Mouse (Mus musculus) granulocyte monocyte progenitor cell, adult 5-6 weeks (primary cell): ENCODE measurements around the gene Kdm2a. TPM values are rescaled to one million over a fixed set of nuclear protein-coding genes. Genes with fewer than 3 reads are reported as not detected.

Experiments
- ATAC-seq: replicated peaks from 2 replicates; pipeline ENCODE4 v1.8.0; 2016; ENCODE audit warnings: mild to moderate bottlenecking, moderate TSS enrichment, inconsistent platforms; ENCODE audit not compliant: poor library complexity, severe bottlenecking
- total RNA-seq, 2 experiments: library from RNA; stranded (forward) in 1 of 2; stranded (reverse) in 1 of 2; fragments of 200-712, 200-1000 nt in 1 of 2; fragments of >200 nt in 1 of 2; fragmentation: Nextera tagmentation in 1 of 2; gene quantifications; 2 replicates each; pipeline ENCODE4 v1.2.3; 2014 to 2017

The Kdm2a gene
- total RNA-seq, 2 experiments from 2014 or later: 46.5 to 62.9 TPM

DNA sequence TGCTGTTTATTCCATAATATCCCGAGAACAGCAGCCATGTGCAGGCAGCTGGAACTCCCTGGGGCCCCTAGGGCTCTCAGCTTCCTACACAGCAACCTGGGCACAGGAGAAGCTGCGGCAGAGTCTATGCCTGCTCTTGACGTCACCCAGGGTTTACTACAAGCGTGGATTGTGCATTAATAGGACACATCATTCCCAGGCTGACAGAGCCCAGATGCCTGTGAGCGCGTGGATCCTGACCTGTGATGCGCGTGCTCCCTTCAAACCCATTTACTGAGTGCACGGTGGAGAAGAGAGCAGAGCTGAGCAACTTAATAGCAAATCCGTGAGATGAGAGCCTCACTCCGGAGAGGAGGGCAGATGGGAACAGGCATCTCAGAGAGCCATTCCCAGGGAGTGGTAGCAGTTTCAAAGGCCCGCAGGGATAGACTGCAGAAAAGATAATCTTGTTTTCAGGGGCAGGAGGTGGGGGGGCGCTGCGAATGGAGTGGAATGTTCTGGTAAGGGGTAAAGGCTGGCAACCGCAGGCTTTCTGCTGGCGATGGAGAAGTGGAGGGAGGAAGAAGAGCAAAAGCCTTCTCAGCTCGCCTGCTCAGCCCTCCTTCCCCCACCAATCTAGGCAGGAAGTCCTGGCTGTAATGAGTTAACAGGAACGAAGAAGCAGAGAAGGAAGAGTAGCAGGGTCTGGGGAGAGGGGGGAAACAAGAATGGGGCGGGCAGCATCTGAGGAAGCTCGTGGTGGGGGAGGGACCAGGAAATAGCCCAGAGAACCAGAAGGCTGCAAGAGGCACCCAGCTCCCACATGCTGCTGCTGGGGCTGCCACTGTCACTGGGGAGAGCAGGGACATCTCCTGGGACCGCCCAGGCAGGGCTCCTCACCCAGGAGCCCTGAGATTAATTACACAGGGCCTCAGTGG lies 96.1 kb downstream of the Kdm2a start:
- ATAC-seq: peak; percentile 45

DNA sequence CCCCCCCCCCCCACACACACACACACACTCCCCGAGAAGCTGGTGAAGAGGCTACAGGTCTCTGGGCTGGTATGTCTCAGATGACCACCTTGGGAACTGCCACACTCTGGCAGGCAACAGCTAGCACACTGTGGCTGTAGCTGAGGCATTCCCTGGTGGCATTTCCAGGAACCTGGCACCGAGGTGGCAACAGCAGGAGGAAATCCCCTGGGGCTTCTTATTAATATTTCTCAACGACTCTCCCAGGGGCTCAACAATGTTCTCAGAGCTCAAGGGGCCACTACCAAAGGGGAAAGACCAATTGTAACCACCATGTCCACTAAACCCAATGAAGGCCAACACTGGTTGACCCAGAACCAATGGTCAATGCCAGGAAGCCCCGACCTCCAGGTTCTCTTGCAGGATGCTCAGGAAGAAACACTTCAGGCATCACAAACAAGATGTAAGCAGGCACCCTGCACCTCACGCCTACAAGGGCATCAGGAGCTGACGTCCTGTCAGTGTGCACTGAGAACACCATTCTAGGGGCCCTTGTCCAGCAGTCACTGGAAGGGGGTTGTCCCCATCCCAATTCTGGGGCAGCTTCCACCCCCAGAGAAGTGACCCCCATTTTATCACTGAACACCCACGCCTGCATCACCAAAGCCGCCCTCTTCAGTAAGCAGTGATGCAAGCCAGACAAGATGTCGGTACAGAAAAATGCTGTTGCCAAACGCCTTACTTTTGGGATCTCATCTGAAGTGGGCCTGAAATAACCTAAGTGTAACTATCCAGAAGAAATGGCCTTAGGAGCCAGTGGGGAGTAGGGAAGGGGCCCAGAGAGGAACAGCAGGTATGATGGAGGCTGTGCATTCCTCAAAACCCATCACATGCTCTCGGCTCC lies 97.0 kb downstream of the Kdm2a start:
- no peak for ATAC-seq

DNA sequence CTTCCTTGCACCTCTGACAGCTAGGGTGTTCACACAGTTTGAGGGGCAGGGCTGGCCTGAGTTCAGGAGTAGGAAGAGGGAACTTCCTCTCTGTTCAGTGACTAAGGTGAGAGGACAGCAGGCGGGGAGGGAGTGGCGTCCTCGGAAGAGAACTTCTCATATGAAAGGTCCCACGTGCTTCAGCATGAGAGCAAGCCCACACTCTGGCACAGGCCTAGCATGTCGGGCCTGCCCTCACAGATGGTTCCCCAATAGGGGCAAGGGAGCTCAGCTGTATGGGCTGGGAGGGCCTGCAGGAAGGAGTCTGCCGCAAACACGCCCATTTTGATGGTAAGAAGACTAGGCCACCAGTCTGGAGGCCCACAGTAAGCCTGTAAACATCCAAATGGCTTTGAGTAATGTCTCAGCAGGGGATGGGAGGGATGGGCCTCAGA lies 97.8 kb downstream of the Kdm2a start:
- peak; percentile 64 for ATAC-seq

DNA sequence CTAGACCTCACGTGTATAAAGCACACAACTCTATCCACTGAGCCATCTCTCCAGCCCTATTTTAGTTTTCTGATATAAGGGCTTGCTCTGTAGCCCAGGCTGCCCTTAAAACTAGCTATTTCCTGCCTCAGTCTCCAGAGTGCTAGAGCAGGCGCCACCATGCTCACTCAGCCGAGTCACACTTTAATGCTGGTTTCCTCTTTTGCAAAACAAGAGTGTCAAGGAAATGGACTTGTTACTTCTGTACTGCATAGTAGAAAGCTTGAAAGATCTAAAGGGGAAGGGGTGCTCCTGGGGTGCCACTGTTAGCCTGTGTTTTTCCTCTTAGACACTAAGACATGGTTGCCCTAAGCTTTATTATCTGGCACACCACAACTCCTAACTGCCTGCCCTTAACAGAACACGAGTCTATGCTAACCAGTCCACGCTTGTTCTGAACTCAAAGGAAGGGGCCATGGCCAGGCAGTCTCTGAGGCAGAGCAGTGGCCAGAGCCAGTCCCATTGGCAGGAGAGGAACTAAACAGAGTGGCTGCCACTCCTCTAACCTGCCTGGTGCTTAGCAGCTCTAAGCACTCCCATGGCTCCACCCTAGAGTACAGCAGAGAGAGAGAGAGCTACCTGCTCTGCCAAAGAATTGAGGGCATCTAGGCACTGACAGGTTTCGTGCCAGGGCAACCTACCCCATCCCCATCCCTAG lies 98.4 kb downstream of the Kdm2a start:
- ATAC-seq: peak; percentile 1; the same call in 1 of the 2 replicates

DNA sequence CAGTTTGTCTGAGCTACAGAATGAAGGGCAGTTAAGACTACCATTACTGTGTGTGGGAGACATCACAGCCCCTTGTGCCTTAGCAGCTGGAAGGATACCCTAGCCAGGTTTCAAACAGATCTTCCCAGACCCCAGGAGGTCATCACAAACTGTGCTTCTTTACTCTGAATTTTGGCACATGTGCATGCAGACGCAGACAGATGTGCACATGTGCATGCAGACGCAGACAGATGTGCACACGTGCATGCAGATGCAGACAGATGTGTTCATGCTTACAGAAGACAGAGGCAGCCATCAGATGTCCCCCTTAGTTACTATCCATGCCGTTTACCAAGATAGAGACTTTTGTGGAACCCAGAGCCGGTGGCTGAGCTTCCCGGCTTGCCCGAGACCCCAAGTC lies 99.0 kb downstream of the Kdm2a start:
- no peak for ATAC-seq

DNA sequence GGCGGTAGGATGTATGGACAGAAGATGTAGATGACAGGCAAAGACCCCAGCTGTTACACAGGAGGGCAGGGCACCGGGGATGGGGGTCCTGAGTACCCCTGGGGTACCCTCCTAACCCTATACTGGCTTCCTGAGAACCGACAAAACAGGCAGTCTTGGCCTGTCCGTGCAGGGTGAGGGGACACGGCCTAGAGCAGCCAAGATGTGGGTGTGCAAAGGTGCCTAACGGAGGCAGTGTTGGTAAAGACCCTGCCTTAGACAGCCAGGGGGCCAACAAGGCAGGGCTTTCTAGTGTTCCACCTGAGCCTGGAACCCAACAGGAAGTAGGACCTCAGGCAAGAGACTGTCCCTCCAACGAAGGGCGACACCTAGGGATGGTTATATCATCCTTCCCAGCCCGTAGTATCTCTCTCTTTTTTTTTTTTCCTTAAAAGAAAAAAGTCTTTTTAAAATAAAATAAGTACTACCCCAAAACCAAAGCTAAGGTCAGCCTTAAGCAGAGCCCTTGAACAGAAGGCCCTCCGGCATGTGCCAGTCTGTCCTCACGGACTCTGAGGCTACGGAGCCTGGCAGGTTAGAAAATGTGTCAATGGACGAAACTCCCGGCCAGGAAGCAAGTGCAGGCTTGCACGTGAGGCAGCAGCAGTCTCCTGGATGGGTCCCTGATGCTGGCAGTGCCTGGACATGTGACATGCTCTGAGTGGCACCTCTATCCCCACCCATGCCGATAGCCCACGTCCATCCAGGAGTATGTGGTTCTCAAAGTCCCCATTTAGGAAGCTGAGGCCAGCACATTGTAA lies 99.6 kb downstream of the Kdm2a start:
- no peak for ATAC-seq

DNA sequence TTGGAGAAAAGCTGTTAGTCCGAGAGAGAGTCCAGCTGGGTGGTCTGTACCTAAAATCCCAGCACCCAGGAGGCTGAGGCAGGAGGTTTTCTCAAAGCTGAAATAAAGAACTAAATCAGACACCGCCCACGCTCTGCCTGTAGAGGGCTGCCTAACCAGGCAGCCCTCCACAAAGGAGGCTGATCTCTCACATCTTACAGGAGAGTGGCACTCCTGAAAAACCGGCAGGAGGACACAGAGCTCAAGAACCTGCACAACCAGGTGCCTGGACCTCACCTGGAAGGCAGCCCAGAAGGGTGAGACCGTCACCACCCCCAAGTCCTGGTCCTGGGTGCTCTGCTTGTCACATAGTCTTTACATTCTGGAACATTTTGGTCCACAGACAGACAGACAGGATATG lies 100.2 kb downstream of the Kdm2a start:
- no peak for ATAC-seq

DNA sequence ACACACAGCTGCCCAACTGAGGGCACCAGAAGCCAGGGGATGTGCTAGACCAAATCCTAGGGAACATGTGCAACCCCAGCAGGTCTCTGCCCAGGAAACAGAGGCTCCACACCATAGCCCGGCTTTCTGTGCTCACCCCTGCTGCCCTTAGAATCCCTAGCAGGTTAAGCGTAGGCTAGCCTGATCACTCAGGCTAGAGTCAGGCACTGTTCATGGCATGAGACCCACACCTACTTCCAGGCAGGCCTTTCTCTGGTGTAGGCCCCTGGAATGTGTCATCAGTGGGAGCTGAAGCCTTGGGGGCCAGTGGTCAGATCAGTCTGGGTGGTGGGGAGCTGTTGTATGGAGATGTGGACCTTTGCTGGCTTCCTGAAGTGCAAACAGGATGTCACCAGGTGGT lies 101.5 kb downstream of the Kdm2a start:
- ATAC-seq: no peak

DNA sequence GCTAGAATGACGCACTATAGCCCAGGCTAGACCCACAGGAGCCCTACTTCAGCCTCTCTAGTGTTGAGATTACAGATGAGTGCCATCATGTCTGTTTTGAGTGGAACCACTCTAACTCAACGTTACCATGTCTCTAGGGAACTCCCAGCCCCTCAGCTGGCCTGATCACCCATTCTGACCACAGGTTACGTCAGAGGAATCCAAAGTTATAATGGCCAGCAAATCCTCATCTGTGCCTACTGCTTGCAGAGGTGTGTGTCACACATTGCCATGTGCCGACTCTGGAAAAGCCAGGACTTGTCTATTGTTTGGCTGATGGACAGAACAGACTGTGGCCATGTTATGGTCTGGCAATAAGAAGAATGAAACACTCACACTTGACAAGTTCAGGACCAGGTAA lies 102.7 kb downstream of the Kdm2a start:
- no peak for ATAC-seq

DNA sequence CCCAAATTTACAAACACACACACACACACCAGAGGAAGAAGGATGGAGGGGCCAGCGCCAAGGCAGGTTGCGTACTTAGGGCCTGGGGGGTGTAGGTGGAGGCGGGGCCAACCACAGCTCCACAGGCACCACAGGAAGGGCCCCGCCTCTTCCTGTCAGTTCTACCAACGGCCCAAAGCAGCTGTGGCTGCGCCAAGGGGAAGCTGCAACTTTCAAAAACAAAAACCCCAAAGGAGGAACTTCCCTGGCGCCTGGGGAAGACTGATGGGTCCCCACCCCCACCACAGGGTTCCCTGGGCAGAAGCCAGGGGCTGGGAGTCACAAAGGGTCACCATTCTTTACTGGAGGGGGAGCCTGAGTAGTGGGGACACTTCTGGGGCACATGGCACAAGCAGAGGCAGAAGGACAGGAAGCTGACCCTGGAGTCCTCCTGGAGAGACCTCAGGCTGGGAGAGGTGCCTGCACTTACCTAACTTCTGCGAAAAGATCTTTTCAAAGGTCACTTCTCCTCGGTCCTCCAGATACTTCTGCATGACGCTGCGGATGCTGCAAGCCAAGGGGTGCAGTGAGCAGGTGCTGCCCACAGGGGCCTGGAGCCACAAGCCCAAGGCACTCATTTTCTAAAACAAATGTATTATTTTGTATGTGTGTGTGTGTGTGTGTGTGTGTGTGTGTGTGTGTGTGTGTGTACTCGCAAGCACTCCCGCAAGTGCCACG lies 103.5 kb downstream of the Kdm2a start:
- peak; percentile 89 for ATAC-seq

DNA sequence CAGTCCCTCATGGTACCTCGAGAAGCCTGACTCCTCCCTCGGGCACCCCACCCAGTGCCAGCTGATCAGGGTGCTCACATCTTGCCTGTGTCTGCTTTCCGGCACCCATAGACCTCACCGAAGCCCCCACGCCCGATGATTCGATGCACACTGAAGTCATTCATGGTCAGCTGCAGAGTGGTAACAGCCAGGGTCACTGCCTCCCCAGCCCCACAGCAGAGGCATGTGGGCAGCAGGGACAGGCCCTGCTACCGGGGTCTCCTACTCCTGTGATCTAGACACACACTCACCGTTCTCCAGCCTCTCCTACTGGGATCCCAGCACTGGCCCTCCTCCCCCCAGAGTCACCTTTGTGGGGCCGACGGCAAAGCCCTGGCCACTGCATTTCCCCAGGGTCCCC lies 106.9 kb downstream of the Kdm2a start:
- no peak for ATAC-seq

DNA sequence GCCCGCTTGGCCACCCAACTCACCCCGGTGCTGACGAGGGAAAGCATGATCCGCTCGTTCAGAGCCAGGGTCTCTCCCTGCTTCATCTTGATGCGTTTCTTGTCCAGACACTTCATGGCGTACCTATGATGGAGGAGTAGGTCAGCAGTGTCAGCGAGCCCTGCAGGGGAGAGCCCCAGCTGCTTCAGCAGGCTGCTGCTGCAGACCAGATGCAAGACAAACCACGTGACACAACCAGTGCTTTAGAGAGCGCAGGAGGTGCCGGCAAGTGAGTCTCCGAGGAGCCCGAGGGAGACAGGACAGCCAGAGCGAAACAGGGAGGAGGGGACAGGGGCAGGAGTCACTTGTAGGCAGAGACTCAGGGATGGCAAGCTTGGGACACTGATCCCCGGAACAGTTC lies 107.3 kb downstream of the Kdm2a start:
- ATAC-seq: no peak

DNA sequence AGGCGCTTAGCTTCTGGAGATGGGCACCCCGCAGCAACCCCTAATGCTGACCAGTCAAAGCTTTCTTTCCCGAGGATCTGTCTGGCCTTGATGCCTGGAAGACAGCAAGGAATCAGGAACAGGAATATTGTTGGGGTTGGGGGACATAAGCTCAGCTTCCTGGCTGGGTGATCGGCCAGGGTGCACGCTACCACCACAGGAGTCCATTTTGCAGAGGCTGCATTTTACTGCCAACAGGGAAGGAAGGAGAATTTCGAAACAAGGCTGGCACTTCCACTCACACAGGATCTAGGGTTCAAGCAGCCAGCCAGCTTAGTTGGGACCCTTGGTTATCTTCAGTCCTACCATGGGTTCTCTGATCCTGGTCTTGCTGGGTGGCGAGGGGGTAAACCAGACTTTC lies 114.4 kb downstream of the Kdm2a start:
- ATAC-seq: 0 out of 2 replicates have a peak, but pooled peaks have one; percentile 13

DNA sequence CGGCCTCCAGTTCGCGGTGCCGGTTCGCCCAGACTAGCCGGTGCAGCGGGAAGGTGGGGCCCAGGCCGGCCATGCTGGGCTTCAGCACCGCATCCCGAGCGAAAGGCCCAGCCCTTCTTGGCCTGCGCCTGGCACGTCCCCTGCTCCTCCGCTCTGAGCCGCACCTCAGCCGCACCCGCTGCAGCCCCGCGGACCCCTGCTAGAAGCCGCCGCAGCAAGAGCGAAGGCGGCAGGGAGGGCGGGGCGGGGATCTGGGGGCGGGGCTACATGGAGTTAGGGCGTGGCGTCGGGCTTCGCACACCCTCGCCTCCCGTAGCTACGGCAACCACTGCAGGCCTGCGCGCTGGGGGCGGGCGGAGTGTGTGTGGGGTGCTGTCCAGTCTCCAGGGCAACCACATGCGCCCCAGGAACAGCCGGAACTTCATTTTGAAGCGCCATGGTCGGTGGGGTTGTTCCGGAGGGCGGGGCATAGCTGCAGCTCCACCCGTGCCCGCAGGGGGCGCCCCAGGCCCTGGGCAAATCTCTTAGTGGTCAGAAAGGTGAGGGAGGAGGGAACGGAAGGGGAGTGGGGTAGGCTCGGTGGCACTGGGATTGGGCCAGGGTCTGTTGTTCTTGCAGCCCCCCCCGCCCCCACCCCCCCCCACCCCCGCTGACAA lies 115.1 kb downstream of the Kdm2a start, which contains the start of gene Ankrd13d:
Gene Ankrd13d (minus strand): TSS at position 240 of the 656 bp plus-strand sequence.
- ATAC-seq: peak; percentile 93

DNA sequence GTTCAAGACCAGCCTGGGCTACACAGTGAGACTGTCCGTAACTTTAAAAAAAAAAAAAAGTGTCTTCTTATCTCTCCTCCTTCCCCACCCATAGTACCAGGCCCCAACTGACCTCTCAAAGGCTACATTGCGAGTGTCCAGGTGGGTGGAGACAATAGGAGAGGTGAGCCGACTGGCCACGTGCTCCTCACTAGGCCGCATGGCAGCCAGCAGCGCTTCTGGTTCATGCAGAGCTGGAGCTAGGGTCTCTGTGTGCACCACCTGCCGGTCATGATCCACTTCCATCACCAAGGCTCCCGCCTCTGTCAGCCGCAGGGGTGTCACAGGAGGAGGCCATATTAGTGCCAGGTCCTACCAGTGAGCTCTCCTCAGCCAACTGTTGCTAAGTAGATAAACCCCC lies 117.7 kb downstream of the Kdm2a start:
- no peak for ATAC-seq

DNA sequence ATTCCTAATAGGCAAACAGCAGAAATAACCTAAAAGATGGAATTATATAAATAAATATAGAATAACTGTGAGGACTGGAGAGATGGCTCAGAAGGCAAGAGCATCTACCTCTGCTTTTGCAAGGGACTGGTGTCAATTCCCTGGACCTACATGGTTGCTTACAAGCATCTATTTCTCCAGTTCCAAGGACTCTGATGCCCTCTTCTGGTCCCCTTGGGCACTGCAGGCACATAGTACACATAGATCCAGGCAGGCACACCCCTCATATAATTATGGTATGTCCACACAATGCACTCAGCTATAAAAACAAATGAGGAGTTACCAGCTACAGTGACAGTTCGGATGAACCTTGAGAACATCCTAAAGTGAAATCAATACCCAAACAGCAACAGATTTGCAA lies 118.6 kb downstream of the Kdm2a start:
- no peak for ATAC-seq

DNA sequence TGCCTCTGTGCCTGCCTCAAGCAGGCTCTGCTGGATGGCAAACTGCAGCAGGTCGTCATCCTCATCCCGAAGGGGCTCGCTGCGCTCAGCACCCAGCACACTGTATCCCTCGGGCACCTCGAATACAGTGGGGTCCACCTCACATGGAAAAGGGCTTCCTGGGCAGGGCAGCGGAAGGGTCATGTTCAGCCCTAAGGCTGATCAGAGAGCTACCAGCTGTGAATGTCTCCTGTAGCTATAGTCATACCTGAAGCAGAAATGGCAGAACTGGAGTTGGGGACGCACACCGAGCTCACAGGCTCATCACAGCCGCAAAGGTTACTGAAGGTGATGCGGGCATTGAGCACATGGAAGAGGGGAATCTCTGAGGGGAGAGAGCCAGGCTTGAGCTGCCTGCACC lies 127.1 kb downstream of the Kdm2a start:
- no peak for ATAC-seq

DNA sequence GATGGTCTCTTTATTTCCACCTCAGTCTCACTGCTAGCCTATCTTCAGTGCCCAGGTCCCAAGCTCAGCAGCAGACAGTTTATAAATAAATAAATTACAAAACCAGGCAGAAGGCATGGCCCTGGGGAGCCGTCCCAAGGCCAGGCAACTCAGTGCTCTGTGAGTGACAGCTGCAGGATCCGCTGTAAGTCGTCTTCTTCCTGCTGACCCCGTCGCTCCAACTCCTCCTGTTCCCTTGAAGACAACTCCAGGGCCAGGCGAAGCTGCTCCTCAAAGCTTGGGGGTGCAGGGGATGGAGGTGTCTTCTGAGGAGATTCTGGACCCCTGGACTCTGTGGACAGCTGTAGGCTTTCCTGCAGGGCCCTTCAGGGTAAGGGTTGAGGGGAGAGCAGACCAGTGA lies 127.9 kb downstream of the Kdm2a start:
- ATAC-seq: no peak
